Mouse (Mus musculus) embryonic facial prominence, embryonic 12.5 days (tissue): Measurements from ENCODE around the gene Pex6. TPM values are rescaled to one million over a fixed set of nuclear protein-coding genes. Genes with fewer than 3 reads are reported as not detected.

ENCODE experiments used
- ATAC-seq: fragments of 200-750 bp; cut with Nextera tagmentation; 2 replicates; pipeline ENCODE4 v1.8.0; 2017; ENCODE audit not compliant: insufficient number of reproducible peaks, insufficient read depth, low FRiP score, low TSS enrichment
- H3K27ac ChIP-seq: fragments of 300-500 bp; sonication (generic); 2 replicates; pipeline ENCODE4 v1.5.1; 2016; ENCODE audit warnings: mild to moderate bottlenecking
- H3K27me3 ChIP-seq: fragments of 300-500 bp; sonication (generic); 2 replicates; pipeline ENCODE4 v1.6.1; 2016; ENCODE audit warnings: mild to moderate bottlenecking, moderate library complexity
- H3K36me3 ChIP-seq: fragments of 300-500 bp; sonication (generic); 2 replicates; pipeline ENCODE4 v1.6.1; 2016; ENCODE audit warnings: mild to moderate bottlenecking
- H3K4me1 ChIP-seq: fragments of 300-500 bp; sonication (generic); 2 replicates; pipeline ENCODE4 v1.6.1; 2016
- H3K4me2 ChIP-seq: fragments of 300-500 bp; sonication (generic); replicated peaks from 2 replicates; pipeline ENCODE4 v1.6.1; 2016; ENCODE audit warnings: mild to moderate bottlenecking, moderate library complexity
- H3K4me3 ChIP-seq: fragments of 300-500 bp; sonication (generic); 2 replicates; pipeline ENCODE4 v1.5.1; 2016; ENCODE audit warnings: mild to moderate bottlenecking
- H3K9ac ChIP-seq: fragments of 300-500 bp; sonication (generic); 2 replicates; pipeline ENCODE4 v1.6.1; 2016; ENCODE audit warnings: mild to moderate bottlenecking, moderate library complexity
- H3K9me3 ChIP-seq: fragments of 300-500 bp; sonication (generic); 2 replicates; pipeline ENCODE4 v1.6.1; 2016; ENCODE audit warnings: mild to moderate bottlenecking, moderate library complexity
- WGBS: fragments of 180-500 bp; shearing (Covaris S2); methylation state at CpG from one replicate; pipeline ENCODE4 v1.1.7; 2016; 5-methylcytosine and 5-hydroxymethylcytosine counted together
- polyA plus RNA-seq: library from polyadenylated mRNA; unstranded; fragments of >200 nt; fragmentation: Nextera tagmentation; extraction: Ambion mirVana; gene quantifications from 2 replicates; pipeline ENCODE4 v1.2.1, GENCODE M21; 2016

Gene Pex6
- polyA plus RNA-seq, 1 experiment from 2014 or later = 43.0 TPM

DNA sequence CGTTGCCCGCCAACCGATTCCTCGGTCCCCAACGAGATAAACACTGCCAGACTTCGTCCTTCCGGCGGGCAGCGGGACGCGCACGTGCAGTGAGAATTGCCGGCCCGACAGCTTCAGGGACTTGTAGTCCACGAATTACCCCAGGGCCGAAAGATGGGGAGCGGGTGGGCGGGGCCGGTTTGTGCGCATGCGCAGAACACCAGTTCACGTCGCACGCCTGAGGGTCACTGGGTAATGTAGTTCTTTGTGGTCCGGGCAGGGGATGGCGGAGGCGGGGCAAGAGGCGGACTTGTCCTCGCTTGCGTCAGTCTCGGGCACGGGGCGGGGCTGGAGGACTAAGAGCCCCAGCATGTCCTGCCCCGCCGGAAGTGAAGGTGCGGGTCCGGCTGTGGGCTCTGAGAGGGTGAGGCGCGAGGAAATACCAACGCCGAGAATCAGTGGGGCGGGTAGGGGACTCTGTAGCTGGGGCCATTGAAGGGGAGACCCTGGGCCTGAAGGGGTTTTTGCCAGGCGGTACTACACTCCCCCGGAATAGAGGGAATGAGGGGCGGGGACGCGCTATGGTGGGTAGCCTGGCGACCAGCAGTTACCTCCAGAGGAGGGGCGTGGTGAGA lies 30.4 kb upstream of the Pex6 start, which contains the start of gene Klhdc3:
Gene Klhdc3 (minus strand): TSS at position 155 of the 614 bp plus-strand sequence.
- H3K27me3 ChIP-seq = no peaks in the 10 kb centered on the region
- peak; percentile 94 for ATAC-seq
- H3K9ac ChIP-seq = peak within 1 kb of the TSS; percentile 77
- WGBS = under 1% methylated on average over 49 of the region's 49 CpGs
- H3K27ac ChIP-seq = peak within 1 kb of the TSS; percentile 93
- H3K4me1 ChIP-seq = peaks cover 24% of the 10 kb centered on the region
- no peaks in the 10 kb centered on the region for H3K9me3 ChIP-seq
- peak within 1 kb of the TSS; percentile 92 for H3K4me2 ChIP-seq
- peak within 1 kb of the TSS; percentile 89 for H3K4me3 ChIP-seq
- peaks cover 56% of the 10 kb centered on the region for H3K36me3 ChIP-seq

DNA sequence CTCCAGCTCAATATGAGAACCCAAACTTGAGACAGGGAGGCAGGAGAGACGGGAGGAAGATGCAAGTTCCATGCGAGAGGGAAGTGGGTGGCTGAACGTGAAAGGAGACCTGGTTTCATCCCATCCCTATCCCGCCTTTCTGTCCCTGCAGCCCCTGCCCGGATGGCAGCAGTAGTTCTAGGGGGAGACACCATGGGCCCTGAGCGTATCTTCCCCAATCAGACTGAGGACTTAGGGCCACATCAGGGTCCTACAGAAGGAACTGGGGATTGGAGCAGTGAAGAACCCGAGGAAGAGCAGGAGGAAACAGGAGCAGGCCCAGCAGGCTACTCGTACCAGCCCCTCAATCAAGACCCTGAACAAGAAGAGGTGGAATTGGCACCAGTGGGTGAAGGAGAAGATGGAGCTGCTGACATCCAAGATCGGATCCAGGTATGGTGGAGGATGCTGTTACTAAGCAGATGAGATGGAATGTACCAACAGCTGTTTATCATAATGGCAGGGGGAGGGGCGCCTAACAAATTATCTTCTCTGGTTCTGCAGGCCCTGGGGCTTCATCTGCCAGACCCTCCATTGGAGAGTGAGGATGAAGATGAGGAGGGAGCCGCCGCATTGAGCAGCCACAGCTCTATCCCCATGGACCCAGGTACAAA lies 29.7 kb upstream of the Pex6 start:
- H3K4me2 ChIP-seq = peak overlapping the region; percentile 92
- peak overlapping the region; percentile 77 for H3K9ac ChIP-seq
- H3K4me3 ChIP-seq = peak overlapping the region; percentile 89
- peak overlapping the region; percentile 83 for H3K27ac ChIP-seq
- H3K4me1 ChIP-seq = peaks cover 24% of the 10 kb centered on the region
- no peaks in the 10 kb centered on the region for H3K27me3 ChIP-seq
- no peaks in the 10 kb centered on the region for H3K9me3 ChIP-seq
- WGBS = 22% methylated on average over 12 of the region's 12 CpGs
- H3K36me3 ChIP-seq = peaks cover 56% of the 10 kb centered on the region
- no peak for ATAC-seq

DNA sequence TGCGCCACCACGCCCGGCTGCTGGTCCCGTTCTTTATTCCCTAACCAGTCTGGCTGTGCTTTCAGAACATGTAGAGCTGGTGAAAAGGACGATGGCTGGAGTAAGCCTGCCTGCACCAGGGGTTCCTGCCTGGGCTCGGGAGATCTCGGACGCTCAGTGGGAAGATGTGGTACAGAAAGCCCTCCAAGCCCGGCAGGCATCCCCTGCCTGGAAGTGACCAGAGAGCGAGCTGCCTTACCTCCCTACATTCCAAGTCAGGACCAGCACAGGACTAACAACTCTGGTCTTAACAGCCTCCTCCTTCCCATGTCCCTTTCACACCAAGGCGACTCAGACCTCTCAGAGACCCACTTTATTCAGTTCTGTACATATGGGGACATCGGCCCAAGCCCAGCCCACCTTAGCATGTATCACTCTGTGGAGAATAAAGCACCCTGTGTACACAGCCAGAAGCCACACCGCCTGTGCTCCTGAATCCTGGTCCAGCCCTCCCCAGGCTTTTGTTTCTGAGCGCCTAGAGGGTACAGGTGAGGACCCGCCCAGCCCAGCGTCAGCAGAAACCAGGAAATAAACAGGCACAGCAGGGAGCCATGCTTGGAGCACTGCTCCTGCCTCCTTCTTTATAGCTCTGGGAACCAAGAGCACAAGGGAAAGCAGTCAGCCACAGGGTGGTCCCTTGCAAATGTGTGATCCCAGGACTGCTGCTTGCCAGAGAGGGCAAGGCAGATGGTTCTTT lies 28.4 kb upstream of the Pex6 start:
- no peak overlapping the region for H3K4me3 ChIP-seq
- H3K4me2 ChIP-seq = no peak overlapping the region
- H3K27me3 ChIP-seq = no peaks in the 10 kb centered on the region
- H3K36me3 ChIP-seq = peaks cover 52% of the 10 kb centered on the region
- H3K27ac ChIP-seq = no peak overlapping the region
- ATAC-seq = no peak
- 84% methylated on average over 16 of the region's 16 CpGs for WGBS
- H3K9me3 ChIP-seq = no peaks in the 10 kb centered on the region
- H3K9ac ChIP-seq = no peak overlapping the region
- H3K4me1 ChIP-seq = peaks cover 24% of the 10 kb centered on the region

DNA sequence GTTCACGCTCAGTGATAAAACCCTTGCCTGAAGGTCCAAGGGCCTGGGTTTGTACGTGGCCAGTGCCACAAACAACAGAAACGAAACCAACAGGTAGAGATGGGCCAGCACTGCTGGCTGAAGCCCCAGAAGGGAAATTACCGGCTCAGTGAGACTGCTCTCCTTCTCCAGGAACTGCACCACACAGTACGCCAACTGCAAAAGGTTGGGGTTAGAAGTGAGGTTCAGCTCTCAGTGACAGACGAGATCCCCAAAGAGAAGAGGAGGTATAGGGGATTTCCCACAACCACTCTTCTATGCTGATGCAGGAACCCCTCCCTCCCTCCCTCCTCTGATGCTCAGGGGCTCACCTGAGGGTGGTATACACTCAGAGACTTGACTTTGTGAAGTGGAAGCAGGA lies 25.4 kb upstream of the Pex6 start:
- Histone ChIP-seq H3K27ac (no peak overlapping the region), H3K4me1 (peaks cover 9% of the 10 kb centered on the region), H3K4me2 (no peak overlapping the region), H3K9me3 (no peaks in the 10 kb centered on the region), H3K36me3 (peaks cover 53% of the 10 kb centered on the region), H3K27me3 (no peaks in the 10 kb centered on the region), H3K4me3 (no peak overlapping the region), H3K9ac (no peak overlapping the region)
- no peak for ATAC-seq
- WGBS = 93% methylated on average over 6 of the region's 6 CpGs

DNA sequence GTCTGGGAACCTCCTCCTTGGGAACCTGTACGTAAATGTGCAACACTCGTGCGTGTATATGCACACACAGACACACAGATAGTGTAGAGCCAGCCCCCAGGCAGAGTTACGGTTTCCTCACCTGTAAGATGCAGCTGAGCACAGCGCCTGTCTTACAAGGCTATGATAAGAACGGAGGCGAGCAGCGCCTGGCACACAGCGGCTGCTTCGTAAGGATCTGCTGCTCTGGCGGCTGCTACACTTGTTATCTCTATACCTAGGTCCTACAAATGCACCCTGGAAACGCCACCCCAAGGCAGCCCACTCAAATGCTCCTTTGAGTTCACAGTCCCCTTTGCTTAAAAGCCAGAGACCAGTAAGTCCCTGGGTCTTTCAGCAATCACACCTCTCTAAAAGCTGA lies 20.6 kb upstream of the Pex6 start:
- no peak for ATAC-seq
- WGBS = 91% methylated on average over 12 of the region's 12 CpGs
- H3K9ac ChIP-seq = no peak overlapping the region

DNA sequence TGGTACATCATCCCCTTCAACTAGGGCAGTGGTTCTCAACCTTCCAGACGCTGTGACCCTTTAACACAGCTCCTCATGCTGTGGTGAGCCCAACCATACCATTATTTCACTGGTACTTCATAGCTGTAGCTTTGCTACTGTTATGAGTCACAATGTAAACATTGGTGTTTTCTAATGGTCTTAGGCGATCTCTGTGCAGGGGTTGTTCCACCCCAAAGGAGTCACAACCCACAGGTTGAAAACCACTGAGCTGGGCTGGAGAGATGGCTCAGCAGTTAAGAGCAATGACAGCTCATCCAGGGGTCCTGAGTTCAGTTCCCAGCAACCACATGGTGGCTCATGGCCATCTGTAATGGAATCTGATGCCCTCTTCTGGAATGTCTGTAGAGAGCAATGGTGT lies 19.9 kb upstream of the Pex6 start:
- WGBS = 93% methylated on average over 2 of the region's 2 CpGs
- Histone ChIP-seq H3K27ac (no peak overlapping the region), H3K27me3 (no peaks in the 10 kb centered on the region), H3K36me3 (peaks cover 31% of the 10 kb centered on the region), H3K4me1 (no peaks in the 10 kb centered on the region), H3K9ac (no peak overlapping the region), H3K9me3 (no peaks in the 10 kb centered on the region), H3K4me3 (no peak overlapping the region), H3K4me2 (no peak overlapping the region)
- no peak for ATAC-seq

More for the DNA sequence above, 20.6 kb upstream of the Pex6 start:
- H3K4me1 ChIP-seq = no peaks in the 10 kb centered on the region
- H3K9me3 ChIP-seq = no peaks in the 10 kb centered on the region
- H3K4me3 ChIP-seq = no peak overlapping the region
- no peaks in the 10 kb centered on the region for H3K27me3 ChIP-seq
- no peak overlapping the region for H3K27ac ChIP-seq
- no peak overlapping the region for H3K4me2 ChIP-seq
- H3K36me3 ChIP-seq = peaks cover 34% of the 10 kb centered on the region

DNA sequence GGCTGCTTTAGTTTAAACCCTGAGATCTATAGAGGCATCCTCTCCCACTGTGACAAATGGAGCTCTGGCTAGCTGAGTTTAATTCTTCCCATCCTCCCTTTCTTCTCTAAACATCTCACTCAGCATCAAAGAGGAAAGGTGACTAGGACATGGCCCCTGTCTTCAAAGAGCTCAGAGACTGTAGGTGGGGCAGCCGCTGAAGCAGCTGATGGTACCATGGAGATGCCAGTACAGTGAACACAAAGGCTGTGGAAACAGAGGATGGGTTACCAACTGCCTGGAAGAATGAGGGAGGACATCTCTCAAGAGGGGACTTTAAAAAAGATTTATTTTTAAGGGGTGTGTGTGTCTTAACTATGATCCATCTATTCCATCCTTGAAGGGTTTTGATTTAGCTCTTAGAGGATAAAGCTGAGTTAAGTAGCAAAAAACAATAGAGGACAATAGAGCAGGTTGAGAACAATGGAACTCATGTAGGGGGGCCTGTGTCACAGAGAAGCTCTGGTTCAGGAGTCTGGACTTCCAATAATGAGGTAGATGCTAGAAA lies 16.7 kb upstream of the Pex6 start:
- Histone ChIP-seq H3K9ac (no peak overlapping the region), H3K4me1 (no peaks in the 10 kb centered on the region), H3K36me3 (peaks cover 47% of the 10 kb centered on the region), H3K9me3 (no peaks in the 10 kb centered on the region), H3K4me3 (no peak overlapping the region), H3K27me3 (no peaks in the 10 kb centered on the region), H3K4me2 (no peak overlapping the region), H3K27ac (no peak overlapping the region)
- 97% methylated on average over 1 of the region's 1 CpGs for WGBS
- no peak for ATAC-seq

DNA sequence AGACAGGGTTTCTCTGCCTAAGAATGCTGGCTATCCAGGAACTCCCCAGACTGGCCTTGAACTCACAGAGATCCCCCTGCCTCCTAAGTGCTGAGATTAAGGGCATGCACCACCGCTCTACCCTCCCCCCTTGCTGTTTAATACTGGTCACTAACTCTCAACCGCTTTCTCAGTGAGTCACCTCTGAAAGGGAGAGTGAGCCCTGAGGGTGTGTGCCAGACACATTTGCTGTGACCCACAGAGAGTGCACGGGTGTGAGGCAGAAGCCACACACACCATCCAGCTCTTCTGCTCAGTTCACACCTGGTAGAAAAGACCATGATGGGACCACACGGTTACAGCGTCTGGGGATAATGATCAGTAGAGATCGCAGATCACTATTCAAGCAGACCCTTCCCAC lies 12.7 kb upstream of the Pex6 start:
- H3K4me3 ChIP-seq = no peak overlapping the region
- 88% methylated on average over 6 of the region's 6 CpGs for WGBS
- peaks cover 17% of the 10 kb centered on the region for H3K4me1 ChIP-seq
- no peak overlapping the region for H3K9ac ChIP-seq
- no peak overlapping the region for H3K4me2 ChIP-seq
- H3K27me3 ChIP-seq = no peaks in the 10 kb centered on the region
- H3K9me3 ChIP-seq = no peaks in the 10 kb centered on the region
- H3K27ac ChIP-seq = no peak overlapping the region
- H3K36me3 ChIP-seq = peaks cover 41% of the 10 kb centered on the region
- no peak for ATAC-seq

DNA sequence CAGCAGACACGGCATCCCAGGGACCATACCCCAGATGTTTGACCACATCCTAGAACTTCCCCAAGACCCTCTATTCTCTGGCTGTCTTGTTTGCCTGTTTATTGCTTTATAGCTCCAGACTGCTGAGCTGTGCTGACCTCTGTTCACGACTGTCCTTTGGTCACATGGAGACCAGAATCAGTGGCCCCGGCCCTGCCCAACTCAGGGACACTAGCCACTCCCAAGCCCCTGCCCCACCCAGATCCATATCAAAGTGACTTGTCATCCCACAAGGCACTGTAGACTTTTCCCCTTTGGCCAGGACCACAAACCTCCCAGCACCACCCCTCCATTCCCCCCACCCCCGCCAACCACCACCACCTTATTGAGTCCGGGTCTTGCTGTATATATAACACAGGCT lies 12.0 kb upstream of the Pex6 start:
- Histone ChIP-seq H3K4me3 (no peak overlapping the region), H3K36me3 (peaks cover 38% of the 10 kb centered on the region), H3K9me3 (no peaks in the 10 kb centered on the region), H3K4me2 (no peak overlapping the region), H3K27ac (no peak overlapping the region), H3K4me1 (peaks cover 24% of the 10 kb centered on the region), H3K27me3 (no peaks in the 10 kb centered on the region), H3K9ac (no peak overlapping the region)
- ATAC-seq = no peak
- 82% methylated on average over 5 of the region's 5 CpGs for WGBS

DNA sequence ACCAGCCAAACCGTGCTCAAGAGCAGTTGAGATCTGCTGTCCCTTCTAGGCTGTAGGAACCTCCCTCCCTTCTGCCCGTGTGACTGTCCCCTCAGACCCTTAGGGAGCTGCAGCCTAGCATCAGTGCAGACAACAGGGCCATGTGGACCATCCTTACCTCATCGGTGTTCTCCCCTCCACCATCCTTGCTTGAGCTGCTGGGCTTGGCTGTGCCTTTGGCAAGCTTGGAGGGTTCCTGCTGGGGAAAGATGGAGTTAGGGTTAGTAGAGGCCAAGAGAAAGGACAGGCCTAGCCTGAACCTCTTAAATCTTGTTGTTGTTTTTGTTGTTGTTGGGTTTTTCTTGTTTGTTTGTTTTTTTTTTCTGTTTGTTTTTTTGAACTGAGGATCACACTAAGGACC lies 11.4 kb upstream of the Pex6 start:
- Histone ChIP-seq H3K4me1 (peaks cover 24% of the 10 kb centered on the region), H3K4me3 (no peak overlapping the region), H3K4me2 (no peak overlapping the region), H3K27me3 (no peaks in the 10 kb centered on the region), H3K9me3 (no peaks in the 10 kb centered on the region), H3K9ac (no peak overlapping the region), H3K36me3 (peaks cover 38% of the 10 kb centered on the region), H3K27ac (no peak overlapping the region)
- no peak for ATAC-seq
- WGBS = 92% methylated on average over 3 of the region's 3 CpGs

DNA sequence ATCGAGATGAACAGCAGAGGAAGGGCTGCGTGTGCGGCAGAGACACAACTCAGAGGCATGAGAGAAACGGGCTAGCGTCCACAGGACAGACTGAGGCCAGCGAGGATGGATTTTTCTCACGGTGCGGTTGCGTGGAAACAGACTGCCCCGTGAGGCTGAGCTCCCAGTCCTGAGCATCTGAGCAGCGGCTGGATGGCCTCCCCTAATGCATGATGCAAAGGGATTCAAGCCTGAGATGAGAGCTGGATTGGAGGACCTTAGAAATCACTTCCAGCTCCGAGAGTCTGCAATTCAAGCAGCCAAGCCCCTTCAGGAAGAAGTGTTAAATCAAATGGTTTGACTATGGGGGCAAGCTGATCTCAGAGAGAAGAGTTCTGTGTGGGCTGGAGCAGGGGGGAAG lies 9.8 kb upstream of the Pex6 start:
- peak overlapping the region; percentile 31; the same call in 1 of the 2 replicates for H3K9ac ChIP-seq
- H3K36me3 ChIP-seq = peaks cover 33% of the 10 kb centered on the region
- no peak for ATAC-seq
- H3K4me3 ChIP-seq = no peak overlapping the region
- WGBS = 86% methylated on average over 12 of the region's 12 CpGs
- H3K4me2 ChIP-seq = no peak overlapping the region; the same call in 1 of the 2 replicates
- H3K9me3 ChIP-seq = no peaks in the 10 kb centered on the region
- H3K4me1 ChIP-seq = peaks cover 34% of the 10 kb centered on the region
- no peaks in the 10 kb centered on the region for H3K27me3 ChIP-seq
- peak overlapping the region; percentile 46; the same call in 1 of the 2 replicates for H3K27ac ChIP-seq
